Mouse (Mus musculus) ovary, postnatal 10 days (tissue): ENCODE measurements around the gene Btbd6.
A peak's percentile ranks its signal among the peaks of the same experiment; 100 is the strongest.

Source experiments
- DNase-seq: peaks from one replicate; pipeline ENCODE4 v3.0.0; 2022; ENCODE audit warnings: low spot score

The Btbd6 gene

GRCm38 (mm10) chr12:112955800-112956199 is 20.5 kb upstream of the Btbd6 start:
- peak; percentile 60 for DNase-seq

DNA sequence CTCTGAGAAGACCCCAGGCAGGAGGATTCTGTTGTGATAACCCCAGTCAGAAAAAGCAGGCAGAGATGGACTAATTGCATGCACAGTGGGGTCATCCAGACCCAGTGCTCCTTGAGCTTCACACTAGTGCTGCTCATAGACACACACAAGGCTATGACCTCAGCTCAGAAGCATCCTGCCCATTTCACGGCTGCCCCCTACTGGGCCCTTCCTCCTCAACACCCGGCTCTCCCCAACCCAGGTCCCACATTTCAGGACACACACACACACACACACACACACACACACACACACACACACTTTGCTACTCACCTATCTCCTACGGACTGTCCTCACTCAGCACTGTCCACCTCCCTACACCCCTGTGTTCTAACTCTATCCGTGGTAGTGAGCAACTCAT is 18.0 kb upstream of the Btbd6 start:
- DNase-seq = no peak

- no peak for DNase-seq
Measured at GRCm38 (mm10) chr12:112959421-112959820, 16.9 kb upstream of the Btbd6 start.

DNA sequence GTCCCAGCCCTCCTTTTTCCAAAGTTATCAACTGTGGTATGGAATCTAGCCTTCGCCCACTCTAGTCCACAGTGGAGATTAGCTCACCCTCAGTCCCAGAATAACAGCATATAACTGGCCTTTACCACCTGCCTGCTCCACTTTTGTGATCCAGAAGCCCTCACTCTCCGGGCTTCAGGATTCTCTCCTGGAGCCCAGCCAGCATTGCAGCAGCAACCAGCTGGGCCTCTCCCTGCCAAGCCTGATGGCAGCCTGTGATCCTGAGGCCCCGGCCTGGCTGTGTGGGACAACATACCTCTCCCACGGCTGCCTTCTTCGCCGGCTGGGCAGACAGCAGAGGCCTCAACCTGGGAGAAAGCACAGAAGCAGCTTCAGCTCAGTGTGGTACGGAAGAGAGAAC is 14.9 kb upstream of the Btbd6 start:
- no peak for DNase-seq

- DNase-seq = no peak
Measured at GRCm38 (mm10) chr12:112961872-112962271, 14.4 kb upstream of the Btbd6 start.

DNA sequence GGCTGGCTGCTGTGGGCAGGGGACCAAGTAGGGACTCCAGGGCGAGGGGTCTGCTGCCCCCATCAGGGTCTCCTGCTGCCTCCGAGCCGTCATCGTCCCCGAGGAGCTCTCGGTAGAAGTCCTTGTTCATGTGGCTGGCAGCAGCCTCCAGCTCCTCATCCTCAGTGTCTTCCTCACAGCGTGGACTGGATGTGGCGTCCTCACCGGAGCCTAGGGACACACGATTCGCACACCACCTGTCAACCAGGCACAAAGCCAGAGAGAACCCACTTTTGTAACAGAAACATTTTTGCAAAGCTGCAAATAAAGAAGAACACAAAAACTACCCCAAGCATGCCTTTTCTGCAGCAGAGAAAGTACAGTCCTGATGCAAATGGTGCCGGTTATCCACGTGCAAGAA is 10.5 kb upstream of the Btbd6 start:
- no peak for DNase-seq

- no peak for DNase-seq
Measured at GRCm38 (mm10) chr12:112968943-112969342, 7.3 kb upstream of the Btbd6 start.

- DNase-seq = no peak
Measured at GRCm38 (mm10) chr12:112969616-112970015, 6.7 kb upstream of the Btbd6 start.

DNA sequence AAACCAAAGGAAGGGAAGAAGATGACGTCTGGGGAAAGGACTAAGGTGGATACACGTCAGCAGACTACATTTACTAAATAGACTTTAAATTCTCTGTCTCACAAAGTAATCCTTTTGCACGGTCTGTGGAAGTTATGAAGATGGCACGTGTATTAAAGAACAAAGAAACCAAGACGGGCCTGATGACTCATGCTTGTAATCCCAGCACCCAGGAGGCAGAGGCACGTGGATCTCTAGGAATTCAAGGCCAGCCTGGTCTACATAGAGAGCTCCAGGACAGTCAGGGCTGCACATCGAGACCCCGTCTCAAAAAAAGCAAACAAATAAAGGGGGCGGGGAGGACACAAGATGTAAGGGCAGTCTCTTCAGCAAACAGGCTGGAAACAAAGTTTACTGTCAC is 1.5 kb upstream of the Btbd6 start:
- DNase-seq = no peak

- DNase-seq = no peak
Measured at GRCm38 (mm10) chr12:112977156-112977555, 874 bp downstream of the Btbd6 start.

DNA sequence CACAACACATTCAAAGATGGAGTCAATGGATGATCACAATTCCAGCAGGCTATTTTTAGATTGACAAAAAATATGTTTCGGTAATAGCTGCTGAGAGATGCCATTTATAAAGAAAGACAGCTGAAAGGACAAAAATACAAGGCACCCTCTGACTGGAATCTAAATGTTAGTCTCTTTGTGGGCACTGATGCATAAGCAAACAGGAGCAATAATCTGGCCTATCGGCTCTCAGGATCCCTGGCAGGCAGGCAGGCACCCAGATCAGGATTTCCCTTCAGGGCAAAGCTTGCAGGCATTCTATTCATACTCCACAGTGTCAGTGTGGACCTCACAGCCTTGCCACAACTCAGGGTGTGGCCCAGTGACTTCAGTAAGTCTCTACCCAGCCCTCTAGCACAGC is 5.7 kb downstream of the Btbd6 start:
- DNase-seq = no peak

DNA sequence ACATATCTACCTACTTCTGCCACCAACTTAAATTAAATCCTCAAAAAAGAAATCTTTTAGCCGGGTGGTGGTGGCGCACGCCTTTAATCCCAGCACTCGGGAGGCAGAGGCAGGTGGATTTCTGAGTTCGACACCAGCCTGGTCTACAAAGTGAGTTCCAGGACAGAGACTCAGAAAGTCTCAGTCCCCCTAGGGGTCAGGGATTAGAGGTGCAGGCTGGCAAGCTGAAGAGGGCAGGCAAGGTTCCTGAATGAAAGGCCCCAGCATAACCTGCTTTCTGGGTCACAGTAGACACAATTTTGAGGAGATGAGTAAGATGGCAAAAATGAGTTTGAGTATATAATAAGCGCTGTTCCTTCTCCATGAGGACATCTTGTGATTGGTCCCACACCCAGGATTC is 9.1 kb downstream of the Btbd6 start:
- DNase-seq = no peak

DNA sequence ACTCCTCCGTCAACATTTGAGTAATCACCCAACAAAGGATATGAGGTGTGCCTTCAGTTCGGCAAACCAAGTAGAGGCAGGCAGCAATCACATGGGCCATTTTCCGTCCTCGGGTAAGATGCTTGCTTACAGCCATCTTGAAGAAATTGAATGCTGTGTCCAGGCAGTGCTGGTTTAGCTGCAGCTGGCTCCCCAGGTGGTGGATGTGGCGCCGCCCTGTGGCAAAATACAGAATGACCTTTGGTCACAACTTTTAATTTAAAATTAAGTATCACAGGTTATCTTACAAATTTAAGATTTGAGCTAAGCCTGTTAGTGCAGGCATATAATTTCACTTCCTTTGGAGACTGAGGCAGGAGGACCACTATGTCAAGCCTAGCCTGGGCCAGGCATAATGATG is 11.6 kb downstream of the Btbd6 start:
- DNase-seq = no peak

DNA sequence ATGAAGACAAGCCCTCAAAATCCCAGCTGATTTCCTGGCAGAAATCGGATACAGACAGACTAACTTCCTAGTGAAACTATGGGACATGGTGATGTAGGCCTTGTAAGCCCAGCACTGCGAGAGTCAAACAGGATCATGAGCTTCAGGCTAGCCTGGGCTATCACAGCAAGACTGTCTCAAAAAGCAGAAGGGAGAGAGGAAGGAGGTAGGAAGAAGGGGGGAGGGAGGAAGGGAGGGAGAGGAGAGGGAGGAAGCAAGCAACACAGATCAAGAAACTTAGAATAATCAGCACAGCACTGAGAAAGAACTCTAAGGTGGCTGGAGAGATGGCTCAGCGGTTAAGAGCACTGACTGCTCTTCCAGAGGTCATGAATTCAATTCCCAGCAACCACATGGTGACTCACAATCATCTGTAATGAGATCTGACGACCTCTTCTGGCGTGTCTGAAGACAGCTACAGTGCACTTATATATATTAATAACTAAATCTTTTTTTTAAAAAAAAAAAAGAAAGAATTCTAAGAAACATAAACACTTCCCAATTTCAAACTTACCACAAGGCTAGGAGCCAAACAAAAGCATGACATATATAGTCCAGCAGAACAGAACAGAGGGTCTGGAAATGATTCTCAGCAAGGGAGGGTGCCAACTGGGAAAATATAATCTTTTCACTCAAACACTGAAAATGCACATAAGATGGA is 14.6 kb downstream of the Btbd6 start:
- DNase-seq = no peak

- DNase-seq = no peak
Measured at GRCm38 (mm10) chr12:112991444-112991843, 15.2 kb downstream of the Btbd6 start.

GRCm38 (mm10) chr12:112994153-112994552 is 17.9 kb downstream of the Btbd6 start:
- no peak for DNase-seq

- no peak for DNase-seq
Measured at GRCm38 (mm10) chr12:112999569-113000293, 23.4 kb downstream of the Btbd6 start.

DNA sequence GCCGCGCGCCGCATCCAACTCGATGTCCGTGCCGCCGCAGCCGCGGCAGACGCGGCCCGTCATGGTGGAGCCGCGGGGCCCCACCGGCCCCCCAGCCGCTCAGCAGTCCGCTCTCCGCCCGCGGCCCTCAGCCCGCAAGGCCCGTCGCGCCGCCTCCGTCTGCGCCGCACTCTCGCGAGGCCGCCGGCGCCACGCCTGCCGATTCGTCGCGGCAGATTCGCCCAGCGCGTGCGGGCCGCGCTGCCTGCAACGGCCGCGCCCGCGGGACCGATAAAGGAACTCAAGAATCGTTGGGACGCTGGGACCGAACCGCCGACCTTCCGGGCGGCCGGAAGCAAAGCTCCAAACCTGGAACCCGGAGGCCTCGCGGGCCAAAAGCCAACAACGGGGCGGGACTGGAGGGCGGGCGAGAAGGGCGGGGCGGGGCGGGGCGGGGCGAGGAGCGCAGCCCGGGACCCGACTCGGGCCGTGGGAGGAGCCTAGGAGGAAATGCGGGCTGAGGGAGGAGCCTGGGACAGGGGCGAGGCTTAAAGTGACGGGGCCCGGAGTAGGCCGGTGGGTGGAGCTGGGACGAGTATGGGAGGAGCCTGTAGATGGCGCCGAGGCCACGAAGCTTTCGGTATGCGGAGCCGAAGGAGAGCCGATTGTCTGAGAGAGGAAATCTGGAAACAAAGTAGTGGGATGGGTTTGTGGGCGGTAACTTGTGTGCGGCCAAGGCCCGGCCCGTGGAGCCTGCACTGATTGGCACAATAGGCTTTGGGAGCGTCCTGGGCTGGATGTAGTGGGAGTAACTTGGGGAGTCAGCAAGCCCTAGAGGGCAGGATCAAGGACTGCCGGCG is 24.2 kb downstream of the Btbd6 start, which contains the start of gene Brf1:
Gene Brf1, minus strand, starts transcription at position 411 of the 839 bp plus-strand sequence.
- DNase-seq = peak; percentile 91

DNA sequence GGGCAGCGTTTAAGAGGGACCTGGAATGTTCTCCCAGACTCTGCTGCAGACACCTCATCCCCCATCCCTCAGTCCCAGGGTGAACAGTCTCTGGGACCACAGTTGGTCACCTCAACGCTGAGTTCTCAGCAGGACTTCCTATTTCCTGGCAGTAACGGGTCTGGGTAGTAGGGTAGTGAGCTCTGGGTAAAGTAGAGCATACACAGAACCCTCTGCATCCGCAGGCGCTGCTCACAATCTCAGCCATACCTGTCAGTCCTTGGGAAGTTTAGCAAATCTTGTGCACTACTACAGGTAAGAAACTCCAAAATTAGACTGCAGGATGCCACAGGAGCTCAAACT is 24.8 kb downstream of the Btbd6 start:
- no peak for DNase-seq

DNA sequence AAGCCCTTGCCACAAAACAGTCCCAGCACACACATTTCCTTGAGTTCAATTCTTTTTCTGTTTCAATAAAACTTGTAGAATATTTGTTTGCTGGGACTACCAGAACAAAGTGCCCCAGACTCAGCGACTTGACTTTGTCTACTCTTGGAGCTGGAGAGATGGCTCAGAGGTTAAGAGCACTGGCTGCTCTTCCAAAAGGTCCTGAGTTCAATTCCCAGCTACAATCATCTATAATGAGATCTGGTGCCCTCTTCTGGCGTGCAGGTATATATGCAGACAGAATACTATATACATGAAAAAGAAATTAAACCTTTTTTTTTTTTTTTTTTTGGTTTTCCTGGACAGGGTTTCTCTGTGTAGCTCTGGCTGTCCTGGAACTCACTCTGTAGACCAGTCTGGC is 26.4 kb downstream of the Btbd6 start:
- DNase-seq = no peak

- DNase-seq = no peak
Measured at GRCm38 (mm10) chr12:113004011-113004410, 27.7 kb downstream of the Btbd6 start.

GRCm38 (mm10) chr12:113004993-113005392 is 28.7 kb downstream of the Btbd6 start:
- no peak for DNase-seq
